Mouse (Mus musculus): ENCODE results near the gene Vamp9.

DNA sequence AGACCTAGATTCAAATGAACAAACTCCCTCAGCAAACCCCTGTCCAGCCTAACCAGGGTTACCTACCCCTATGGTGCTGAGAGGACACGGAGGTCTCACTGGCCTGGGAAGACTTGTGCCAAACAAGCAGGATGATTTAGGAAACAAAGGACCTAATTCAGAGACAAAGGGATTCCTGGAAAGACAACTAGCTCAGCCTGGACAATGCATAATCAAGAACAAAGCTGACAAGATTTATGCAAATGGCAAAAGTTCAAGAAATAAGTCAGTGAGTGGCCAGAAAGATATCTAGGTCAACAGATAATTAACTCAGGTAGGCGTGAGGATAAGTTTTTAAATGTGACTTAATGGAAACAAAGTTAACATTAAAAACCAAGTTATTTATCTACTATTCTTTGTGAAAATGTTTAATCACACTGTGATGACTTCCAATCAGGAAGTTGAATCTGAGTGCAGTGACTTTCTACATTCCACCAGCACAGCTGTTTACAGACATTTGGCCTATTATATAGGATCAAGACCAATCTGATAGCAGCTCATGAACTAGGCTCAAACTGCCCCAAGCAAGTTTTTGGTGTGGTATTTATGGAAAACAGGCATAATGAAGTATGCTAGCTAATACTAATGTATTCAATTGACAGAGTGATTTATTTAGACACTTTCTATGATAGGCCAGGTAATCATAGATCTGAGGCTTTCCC lies 53.3 kb downstream of the Vamp9 start:
- TF ChIP-seq CTCF (conservative IDR thresholded peaks at IDR 0.05; ENCODE audit: low read length), result no peak
- TF ChIP-seq POU5F1 (IDR thresholded peaks at IDR 0.05; ENCODE audit: borderline replicate concordance, low read length), result 0 out of 2 replicates have a peak, but pooled peaks have one; percentile 26
- peak; percentile 75; the same call in 1 of the 2 replicates for TF ChIP-seq NANOG (IDR thresholded peaks at IDR 0.05; ENCODE audit: borderline replicate concordance, low read length)
